Mouse (Mus musculus): Measurements from ENCODE around the gene Zfp683.

Gene Zfp683

GRCm38 (mm10) chr4:134053538-134053937 lies at the start of gene Zfp683:
Zfp683 (plus strand) TSS chr4:134053838.
- in situ Hi-C loops (cut with MboI; ENCODE audit: low pct_unique_long_range_greater_than_20kb in 1 of 2, low sequenced_read_pairs in 2 of 2, unreplicated experiment in 1 of 2) = no loop called here

DNA sequence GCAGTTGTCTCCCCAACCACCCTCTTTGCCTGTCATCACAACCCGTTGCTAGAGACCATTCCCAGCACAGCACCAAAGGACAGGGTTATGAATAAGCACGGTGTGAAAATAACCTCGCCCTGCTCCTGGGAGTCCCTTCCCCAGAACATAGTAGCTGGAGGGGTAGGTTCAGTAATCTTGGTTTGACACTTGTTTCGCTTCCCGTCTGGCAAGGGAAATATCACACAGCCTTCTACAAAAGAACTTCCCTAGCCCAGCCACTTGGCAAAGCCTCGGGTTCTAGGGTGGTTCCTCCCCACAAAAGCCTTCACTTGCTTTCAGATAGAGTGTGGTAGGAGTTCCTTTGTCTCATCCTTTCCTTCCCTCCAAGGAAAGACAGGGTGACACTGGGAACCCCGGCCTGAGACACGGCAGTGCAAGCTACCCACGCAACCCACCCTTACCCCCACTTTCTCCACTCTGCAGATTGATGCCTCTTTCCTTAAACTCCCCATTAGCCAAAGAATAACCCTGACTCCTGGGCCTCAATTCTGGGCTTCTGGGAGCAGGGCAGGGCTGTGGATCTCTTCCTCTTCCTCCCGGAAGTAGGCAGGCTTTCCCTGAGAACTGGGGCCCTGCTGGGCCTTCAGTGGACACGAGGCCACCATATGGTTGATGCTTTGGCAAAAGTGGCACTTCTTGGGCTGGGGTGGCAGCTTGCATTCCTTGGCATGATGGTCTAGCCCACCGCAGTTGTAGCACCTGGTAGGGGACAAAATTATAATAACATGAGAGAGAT lies 47.9 kb upstream of the Zfp683 start:
- in situ Hi-C loops (cut with MboI; ENCODE audit: low pct_unique_long_range_greater_than_20kb in 1 of 2, low sequenced_read_pairs in 2 of 2, unreplicated experiment in 1 of 2) = no loop called here

DNA sequence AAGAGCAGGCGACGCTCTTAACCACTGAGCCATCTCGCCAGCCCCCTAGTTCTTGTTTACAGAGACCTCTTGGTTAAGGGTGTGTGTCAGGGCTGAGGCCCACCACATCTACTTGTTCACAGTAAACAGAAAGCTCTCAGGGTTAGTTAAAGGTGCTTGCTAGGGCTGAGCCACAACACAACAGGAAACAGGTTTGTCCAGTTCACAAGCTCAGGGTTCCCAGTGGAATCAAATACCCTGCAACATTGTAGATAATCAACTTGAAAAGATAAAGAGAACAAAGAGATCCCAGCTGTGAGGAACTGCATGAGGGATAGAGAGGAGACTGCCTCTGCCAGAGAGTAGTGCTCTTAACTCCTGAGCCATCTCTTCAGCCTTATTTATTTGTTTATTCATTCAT lies 46.8 kb upstream of the Zfp683 start:
- in situ Hi-C loops (cut with MboI; ENCODE audit: low pct_unique_long_range_greater_than_20kb in 1 of 2, low sequenced_read_pairs in 2 of 2, unreplicated experiment in 1 of 2) = no loop called here

DNA sequence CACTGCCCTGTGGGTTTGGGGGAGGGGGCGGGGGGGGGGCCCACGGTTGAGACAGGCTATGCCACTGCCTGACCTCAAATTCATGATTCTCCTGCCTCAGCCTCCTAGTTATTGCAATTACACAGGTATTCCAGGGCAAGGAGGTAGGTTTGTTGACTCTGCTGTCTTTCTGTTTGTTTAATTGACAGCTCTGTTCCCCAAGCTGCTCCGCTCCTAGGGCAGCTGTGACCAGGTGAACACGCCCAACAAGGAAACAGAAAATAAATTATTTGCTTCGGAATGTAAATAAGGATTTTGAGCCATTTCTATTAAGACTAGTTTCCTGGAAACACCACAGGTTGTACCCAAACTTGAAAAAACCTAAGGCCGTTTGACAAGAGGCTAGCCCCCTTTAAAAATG lies 43.9 kb upstream of the Zfp683 start:
- in situ Hi-C loops (cut with MboI; ENCODE audit: low pct_unique_long_range_greater_than_20kb in 1 of 2, low sequenced_read_pairs in 2 of 2, unreplicated experiment in 1 of 2) = no loop called here

DNA sequence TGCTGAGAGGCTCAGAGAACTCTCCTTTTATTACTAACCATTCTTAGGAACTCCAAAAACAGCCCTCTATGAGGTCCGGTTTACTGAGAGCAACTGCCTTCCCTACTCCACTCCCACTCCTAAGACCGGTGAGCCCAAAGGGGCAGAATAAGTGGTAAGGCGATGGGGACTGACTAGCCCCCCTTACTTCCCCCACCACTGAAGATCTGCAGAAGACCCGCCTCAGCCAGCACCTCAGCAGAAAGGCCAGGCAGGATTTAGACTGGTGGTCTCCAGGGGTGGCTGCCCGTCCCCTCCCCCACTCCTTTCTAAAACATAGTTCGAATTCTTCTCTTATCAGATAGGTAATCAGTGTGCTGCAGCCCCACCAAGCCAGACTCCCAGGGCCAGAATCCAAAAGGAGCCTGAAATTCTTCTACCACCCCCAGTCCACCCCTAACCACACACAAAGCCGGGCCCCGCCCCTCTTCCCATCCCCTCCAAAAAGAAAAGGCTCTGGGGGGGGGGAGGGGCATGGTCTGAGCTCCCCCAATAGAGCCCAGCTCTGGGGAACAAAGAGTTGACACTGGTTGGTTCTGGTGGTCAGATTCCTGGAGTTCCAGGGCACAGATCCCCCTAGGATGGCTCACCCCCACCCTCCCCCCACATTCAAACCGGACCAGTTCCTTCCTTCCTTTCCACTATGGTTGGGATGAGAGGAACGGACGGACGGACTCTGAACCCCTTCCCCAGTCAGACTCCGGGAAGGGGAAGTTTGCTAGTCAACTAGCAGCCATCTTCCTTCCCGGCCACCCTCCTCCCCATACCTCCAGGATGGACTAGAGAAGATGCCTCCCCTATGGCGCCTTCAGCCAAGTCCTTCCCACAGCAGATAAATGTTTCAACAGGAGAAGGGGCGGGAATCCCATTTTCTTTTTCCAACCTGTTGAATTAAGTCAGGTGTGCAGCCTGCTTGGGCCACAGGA lies 41.9 kb upstream of the Zfp683 start:
- in situ Hi-C loops (cut with MboI; ENCODE audit: low pct_unique_long_range_greater_than_20kb in 1 of 2, low sequenced_read_pairs in 2 of 2, unreplicated experiment in 1 of 2) = no loop called here

DNA sequence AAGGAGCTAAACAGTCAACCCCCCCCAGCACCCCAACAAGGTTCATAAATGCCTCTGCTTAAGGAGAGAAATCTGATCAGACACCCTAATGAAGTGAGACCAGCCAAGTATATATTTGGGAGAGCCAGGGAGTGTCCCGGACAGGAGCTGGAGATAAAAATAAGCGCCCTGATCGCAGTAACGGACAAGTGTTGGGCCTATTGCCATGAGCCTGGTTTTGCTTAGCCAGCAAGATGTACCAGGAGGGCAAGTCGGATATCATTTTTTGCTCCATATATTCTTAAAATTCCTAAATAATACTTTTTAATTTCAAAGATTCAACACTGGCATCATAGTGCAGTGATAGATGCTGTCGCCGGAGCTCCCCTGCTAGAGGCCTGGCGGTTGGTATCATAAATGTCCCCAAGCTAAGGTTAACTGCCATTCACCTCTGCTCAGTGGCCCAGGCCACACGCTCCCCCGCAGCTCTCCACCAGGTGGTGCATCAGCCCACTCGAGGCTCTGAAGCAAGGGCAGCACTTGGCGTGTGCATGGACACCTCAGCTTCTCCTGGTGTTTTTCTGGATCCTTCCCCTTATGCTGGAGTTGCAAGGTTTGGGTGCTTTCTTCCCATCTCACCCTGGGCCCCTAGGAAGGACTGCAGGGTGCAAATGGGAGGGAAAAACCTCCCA lies 40.6 kb upstream of the Zfp683 start:
- in situ Hi-C loops (cut with MboI; ENCODE audit: low pct_unique_long_range_greater_than_20kb in 1 of 2, low sequenced_read_pairs in 2 of 2, unreplicated experiment in 1 of 2) = no loop called here

DNA sequence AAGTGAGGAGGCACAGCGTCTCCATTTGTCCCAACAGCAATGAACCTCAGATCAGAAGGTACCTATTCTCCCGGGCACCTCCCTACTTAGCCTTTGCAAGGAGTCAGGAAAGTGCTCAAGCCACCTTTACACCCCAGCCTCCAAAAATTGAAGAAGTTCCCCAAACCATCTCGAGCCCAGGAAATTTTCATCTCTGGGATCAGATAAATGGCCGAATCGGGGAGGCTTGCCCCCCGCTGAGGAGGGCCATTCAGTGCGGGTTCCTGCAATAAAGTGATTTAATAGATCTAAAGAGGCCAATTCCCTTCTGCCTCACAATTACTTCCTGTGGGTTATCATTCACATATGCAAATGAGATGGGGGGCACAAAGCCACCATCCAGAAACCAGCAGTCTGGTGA lies 37.4 kb upstream of the Zfp683 start:
- in situ Hi-C loops (cut with MboI; ENCODE audit: low pct_unique_long_range_greater_than_20kb in 1 of 2, low sequenced_read_pairs in 2 of 2, unreplicated experiment in 1 of 2) = no loop called here

GRCm38 (mm10) chr4:134016767-134017166 lies 36.9 kb upstream of the Zfp683 start:
- in situ Hi-C loops (cut with MboI; ENCODE audit: low pct_unique_long_range_greater_than_20kb in 1 of 2, low sequenced_read_pairs in 2 of 2, unreplicated experiment in 1 of 2) = no loop called here

DNA sequence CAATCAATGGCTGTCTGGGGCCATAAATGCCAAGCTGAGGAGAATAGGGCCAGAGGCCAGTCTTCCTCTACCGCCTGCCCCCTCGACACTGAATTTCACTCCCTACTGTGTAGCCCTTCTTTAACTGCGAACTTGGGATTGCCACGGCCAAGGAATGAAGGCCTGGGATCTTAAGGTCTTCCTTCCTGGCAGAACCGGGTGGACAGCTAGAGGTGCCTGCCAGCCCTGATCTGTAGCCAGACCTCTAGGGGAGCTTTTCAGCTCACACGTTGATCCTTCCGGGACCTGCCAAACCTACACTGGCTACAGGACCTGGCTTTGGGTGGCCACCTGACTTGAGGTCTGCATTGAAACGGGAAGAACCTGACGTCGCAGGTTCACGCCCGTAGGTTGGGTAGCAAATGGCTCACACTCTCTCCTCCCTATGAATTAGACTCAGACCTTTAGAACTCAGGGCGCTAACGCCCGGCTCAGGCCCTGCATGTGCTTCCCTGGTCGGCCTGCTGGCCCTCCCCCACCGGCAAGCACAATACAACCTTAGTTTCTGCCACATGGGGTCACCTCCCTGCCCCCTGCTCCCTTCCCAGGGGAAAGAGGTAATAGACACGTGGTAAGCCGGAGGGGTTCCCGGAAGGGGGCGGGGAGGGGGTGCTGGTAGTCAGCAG lies 36.3 kb upstream of the Zfp683 start:
- in situ Hi-C loops (cut with MboI; ENCODE audit: low pct_unique_long_range_greater_than_20kb in 1 of 2, low sequenced_read_pairs in 2 of 2, unreplicated experiment in 1 of 2) = no loop called here

GRCm38 (mm10) chr4:134018038-134018778 lies 35.4 kb upstream of the Zfp683 start:
- in situ Hi-C loops (cut with MboI; ENCODE audit: low pct_unique_long_range_greater_than_20kb in 1 of 2, low sequenced_read_pairs in 2 of 2, unreplicated experiment in 1 of 2) = no loop called here

- in situ Hi-C loops (cut with MboI; ENCODE audit: low pct_unique_long_range_greater_than_20kb in 1 of 2, low sequenced_read_pairs in 2 of 2, unreplicated experiment in 1 of 2) = no loop called here
Observed at GRCm38 (mm10) chr4:134018779-134019145, 34.9 kb upstream of the Zfp683 start, which contains the start of gene Lin28a. Lin28a (minus strand) TSS chr4:134018841.

- in situ Hi-C loops (cut with MboI; ENCODE audit: low pct_unique_long_range_greater_than_20kb in 1 of 2, low sequenced_read_pairs in 2 of 2, unreplicated experiment in 1 of 2) = no loop called here
Observed at GRCm38 (mm10) chr4:134019210-134019609, 34.4 kb upstream of the Zfp683 start.

DNA sequence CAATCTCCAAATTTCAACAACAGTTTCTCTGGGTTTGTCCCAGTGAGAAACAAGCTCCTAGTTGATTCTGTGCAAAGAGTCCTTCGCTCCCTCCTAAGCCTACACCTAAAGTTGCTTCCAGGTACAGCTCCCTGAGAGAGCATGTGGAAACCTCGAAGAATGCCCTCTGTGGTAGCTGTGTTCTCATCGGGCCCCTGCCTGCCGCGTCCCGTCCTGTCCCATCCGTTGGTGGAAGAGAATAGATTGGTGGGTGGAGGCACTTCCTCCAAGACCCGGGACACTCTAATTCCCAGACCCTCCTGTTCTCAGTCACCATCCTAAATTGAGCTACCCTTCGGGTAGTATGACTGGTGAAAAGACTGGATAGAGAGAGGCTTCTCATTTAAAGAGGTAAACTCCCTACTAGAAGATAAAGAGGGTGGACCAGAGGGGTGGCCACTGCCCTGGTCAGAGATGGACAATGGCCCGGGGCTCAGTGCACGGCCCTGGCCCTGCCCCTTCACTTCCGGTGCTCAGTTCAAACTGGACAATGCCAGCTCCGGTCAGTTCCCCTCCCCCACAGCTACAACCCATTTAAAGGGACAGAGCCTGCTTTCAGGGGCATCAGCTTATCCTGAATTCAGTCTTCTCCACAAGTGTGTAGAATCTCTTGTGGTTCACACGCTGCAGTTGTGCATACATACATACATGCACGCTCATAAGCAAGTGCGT lies 33.8 kb upstream of the Zfp683 start:
- in situ Hi-C loops (cut with MboI; ENCODE audit: low pct_unique_long_range_greater_than_20kb in 1 of 2, low sequenced_read_pairs in 2 of 2, unreplicated experiment in 1 of 2) = no loop called here

DNA sequence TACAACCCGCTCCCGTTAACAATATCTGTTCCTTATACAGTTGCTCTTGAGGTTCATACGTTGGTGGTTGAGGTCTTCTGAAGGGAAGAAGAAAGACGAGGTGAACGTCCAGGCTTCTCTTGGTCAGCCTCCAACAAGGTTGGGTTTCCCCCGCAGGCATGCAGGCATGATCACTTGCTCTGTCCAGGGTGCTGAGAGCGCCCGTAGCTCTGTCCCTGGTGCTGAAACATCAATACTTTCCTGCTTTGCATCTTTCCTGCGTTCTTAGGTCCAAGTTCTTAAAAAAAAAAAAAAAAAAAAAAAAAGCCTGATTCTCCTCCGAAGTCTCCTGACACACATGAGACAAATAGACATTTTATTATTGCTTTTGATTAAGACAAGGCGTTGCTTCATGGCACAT lies 33.0 kb upstream of the Zfp683 start:
- in situ Hi-C loops (cut with MboI; ENCODE audit: low pct_unique_long_range_greater_than_20kb in 1 of 2, low sequenced_read_pairs in 2 of 2, unreplicated experiment in 1 of 2) = no loop called here

DNA sequence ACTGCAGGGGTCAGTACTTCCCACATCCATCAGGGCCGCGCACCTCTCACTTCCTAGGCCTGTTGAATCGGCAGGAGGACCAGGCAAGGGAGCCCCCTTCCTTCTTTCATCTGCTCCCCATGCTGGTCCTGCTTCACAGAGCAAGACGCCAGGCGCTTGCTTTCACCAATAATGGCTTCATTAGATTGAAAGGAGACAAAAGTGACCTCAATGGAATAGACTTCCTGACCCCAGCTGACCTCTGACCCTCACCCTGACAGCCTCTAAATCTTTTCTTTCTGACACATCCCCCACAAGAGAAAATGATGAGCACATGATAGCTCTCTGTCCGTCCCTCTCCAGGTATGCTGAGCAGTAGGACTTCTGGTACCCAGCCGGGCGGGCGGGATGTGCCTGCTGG lies 27.8 kb upstream of the Zfp683 start:
- in situ Hi-C loops (cut with MboI; ENCODE audit: low pct_unique_long_range_greater_than_20kb in 1 of 2, low sequenced_read_pairs in 2 of 2, unreplicated experiment in 1 of 2) = no loop called here

GRCm38 (mm10) chr4:134035953-134036352 lies 17.7 kb upstream of the Zfp683 start:
- in situ Hi-C loops (cut with MboI; ENCODE audit: low pct_unique_long_range_greater_than_20kb in 1 of 2, low sequenced_read_pairs in 2 of 2, unreplicated experiment in 1 of 2) = loop anchor here in 1 of 2 experiments (5.0 kb wide), 1 partner anchor 36 kb away; no protein-coding TSS in a partner anchor

Measured in mouse embryonic stem cell (cell line).